Mouse (Mus musculus) limb, embryonic 11.5 days (tissue): ENCODE results near the gene Dtd1. TPM values are rescaled to one million over a fixed set of nuclear protein-coding genes. Genes with fewer than 3 reads are reported as not detected.
"Not testable (repeated sequence)": the region's sequence is repeated elsewhere in the genome, so short reads cannot be mapped to it uniquely, and the experiment has no call there.

Source experiments
- ATAC-seq: fragments of 200-750 bp; cut with Nextera tagmentation; 2 replicates; pipeline ENCODE4 v1.8.0; 2017; ENCODE audit warnings: low read depth; ENCODE audit not compliant: insufficient number of reproducible peaks, low FRiP score, low TSS enrichment
- DNase-seq: peaks from one replicate; pipeline ENCODE4 v3.0.0-alpha.2; 2015; ENCODE audit warnings: low spot score
- H3K27ac ChIP-seq: fragments of 300-500 bp; sonication (generic); replicated peaks from 2 replicates; pipeline ENCODE4 v1.5.1; 2014; ENCODE audit warnings: low read depth, mild to moderate bottlenecking, low read length
- H3K27me3 ChIP-seq: fragments of 300-500 bp; sonication (generic); 2 replicates; pipeline ENCODE4 v1.6.1; 2014; ENCODE audit warnings: mild to moderate bottlenecking, low read length, mixed read lengths; ENCODE audit not compliant: control insufficient read depth, insufficient read depth
- H3K36me3 ChIP-seq: fragments of 300-500 bp; sonication (generic); 2 replicates; pipeline ENCODE4 v1.6.1; 2014; ENCODE audit warnings: mild to moderate bottlenecking, low read length, moderate library complexity, mixed read lengths; ENCODE audit not compliant: control insufficient read depth, insufficient read depth
- H3K4me1 ChIP-seq: fragments of 300-500 bp; sonication (generic); 2 replicates; pipeline ENCODE4 v1.6.1; 2014; ENCODE audit warnings: low read length, mixed read lengths; ENCODE audit not compliant: control insufficient read depth, insufficient read depth
- H3K4me2 ChIP-seq: fragments of 300-500 bp; sonication (generic); 2 replicates; pipeline ENCODE4 v1.6.1; 2014; ENCODE audit warnings: low read depth, mild to moderate bottlenecking, moderate library complexity; ENCODE audit not compliant: severe bottlenecking
- H3K4me3 ChIP-seq: fragments of 300-500 bp; sonication (generic); 2 replicates; pipeline ENCODE4 v1.5.1; 2014; ENCODE audit warnings: low read depth, low read length
- H3K9ac ChIP-seq: fragments of 300-500 bp; sonication (generic); 2 replicates; pipeline ENCODE4 v1.6.1; 2014; ENCODE audit warnings: mild to moderate bottlenecking, low read length
- H3K9me3 ChIP-seq: fragments of 300-500 bp; sonication (generic); 2 replicates; pipeline ENCODE4 v1.6.1; 2016; ENCODE audit warnings: low read length; ENCODE audit not compliant: control insufficient read depth
- WGBS: fragments of 180-500 bp; shearing (Covaris S2); extraction: QIAGEN DNeasy Blood & Tissue Kit; methylation state at CpG from one replicate; pipeline ENCODE4 v1.1.7; 2014; 5-methylcytosine and 5-hydroxymethylcytosine counted together
- polyA plus RNA-seq: library from polyadenylated mRNA; unstranded; fragments of >200 nt; fragmentation: Nextera tagmentation; extraction: Ambion mirVana; gene quantifications from 2 replicates; pipeline ENCODE4 v1.2.1, GENCODE M21; 2014

The Dtd1 gene
- polyA plus RNA-seq = 32.3 and 40.7 TPM in 2 replicates

DNA sequence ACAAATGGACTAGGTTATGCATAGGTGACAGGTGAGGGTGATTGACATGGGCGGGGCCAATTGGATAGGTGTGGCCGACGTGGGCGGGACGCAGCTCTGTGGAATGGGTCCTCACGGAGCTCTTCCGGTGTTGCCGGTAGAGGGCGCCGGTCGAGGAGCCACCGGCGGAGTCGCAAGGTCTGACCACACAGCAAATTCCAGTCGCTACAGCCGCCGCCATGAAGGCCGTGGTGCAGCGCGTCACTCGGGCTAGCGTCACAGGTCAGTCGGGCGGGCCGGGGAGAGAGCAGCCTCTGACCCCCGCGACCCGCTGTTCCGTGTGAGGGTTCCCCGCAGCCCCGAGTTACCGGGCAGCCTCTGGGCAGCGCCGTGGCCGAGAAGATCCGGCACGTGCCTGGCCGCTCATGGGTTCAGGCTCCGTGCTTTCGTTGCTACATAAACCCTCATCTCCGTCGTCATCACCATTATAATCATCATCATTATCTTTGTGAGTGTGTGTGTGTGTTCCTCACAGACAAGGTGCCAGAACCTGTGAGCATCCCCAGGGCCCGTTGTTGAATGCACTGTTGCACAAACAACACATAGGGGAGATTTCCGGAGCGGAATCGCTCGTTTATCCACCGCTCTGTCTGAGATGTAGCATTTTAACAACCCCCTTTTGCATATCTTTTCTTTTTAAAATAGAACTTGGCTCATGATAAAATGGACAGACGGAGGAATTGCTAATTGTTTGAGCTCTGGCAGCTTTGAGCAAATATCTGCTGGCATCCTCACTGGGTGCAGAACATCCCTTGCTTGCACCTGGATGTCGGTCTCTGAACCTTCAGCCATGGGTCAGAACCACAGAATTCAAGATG lies at the start of gene Dtd1:
Gene Dtd1, plus strand, starts transcription at position 67 of the 857 bp plus-strand sequence.
- H3K4me3 ChIP-seq = peak within 1 kb of the TSS; percentile 58
- no peaks in the 10 kb centered on the region for H3K9me3 ChIP-seq
- H3K27me3 ChIP-seq = no peaks in the 10 kb centered on the region
- H3K4me1 ChIP-seq = no peaks in the 10 kb centered on the region
- H3K36me3 ChIP-seq = no peaks in the 10 kb centered on the region
- no peak within 1 kb of the TSS for H3K27ac ChIP-seq
- peak within 1 kb of the TSS; percentile 49 for H3K4me2 ChIP-seq
- DNase-seq (peak; percentile 91), ATAC-seq (peak; percentile 94)
- peak within 1 kb of the TSS; percentile 90 for H3K9ac ChIP-seq
- 2% methylated on average over 50 of the region's 50 CpGs for WGBS

DNA sequence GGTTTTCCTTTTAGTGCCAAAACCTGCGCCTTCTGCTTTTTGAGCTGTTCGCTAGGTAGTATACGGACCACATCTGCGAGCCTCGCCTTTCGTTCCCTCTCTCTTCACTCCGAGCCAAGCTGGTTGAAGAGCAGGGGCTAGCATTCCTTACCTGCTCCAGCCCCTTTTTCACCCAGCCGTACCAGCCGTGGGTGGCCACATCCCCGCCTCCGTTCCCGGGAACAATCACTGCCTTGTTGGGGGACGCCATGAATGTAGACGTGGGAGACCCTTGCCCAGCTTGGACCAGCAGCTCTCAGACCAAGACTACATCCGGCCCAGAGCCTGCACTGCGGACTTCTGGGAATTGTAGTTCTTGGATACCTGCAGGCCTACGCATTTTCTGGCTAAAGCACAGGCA lies 49.2 kb upstream of the Dtd1 start, which contains the start of gene Rbbp9:
Gene Rbbp9, minus strand, starts transcription at position 341 of the 400 bp plus-strand sequence.
- H3K4me1 ChIP-seq = no peaks in the 10 kb centered on the region
- peak within 1 kb of the TSS; percentile 76; the same call in 1 of the 2 replicates for H3K27ac ChIP-seq
- ATAC-seq (peak; percentile 93), DNase-seq (peak; percentile 86)
- peak within 1 kb of the TSS; percentile 53 for H3K4me2 ChIP-seq
- H3K9me3 ChIP-seq = no peaks in the 10 kb centered on the region
- no peaks in the 10 kb centered on the region; the same call in 1 of the 2 replicates for H3K36me3 ChIP-seq
- H3K4me3 ChIP-seq = peak within 1 kb of the TSS; percentile 62
- H3K27me3 ChIP-seq = no peaks in the 10 kb centered on the region
- H3K9ac ChIP-seq = peak within 1 kb of the TSS; percentile 81
- under 1% methylated on average over 17 of the region's 17 CpGs for WGBS

DNA sequence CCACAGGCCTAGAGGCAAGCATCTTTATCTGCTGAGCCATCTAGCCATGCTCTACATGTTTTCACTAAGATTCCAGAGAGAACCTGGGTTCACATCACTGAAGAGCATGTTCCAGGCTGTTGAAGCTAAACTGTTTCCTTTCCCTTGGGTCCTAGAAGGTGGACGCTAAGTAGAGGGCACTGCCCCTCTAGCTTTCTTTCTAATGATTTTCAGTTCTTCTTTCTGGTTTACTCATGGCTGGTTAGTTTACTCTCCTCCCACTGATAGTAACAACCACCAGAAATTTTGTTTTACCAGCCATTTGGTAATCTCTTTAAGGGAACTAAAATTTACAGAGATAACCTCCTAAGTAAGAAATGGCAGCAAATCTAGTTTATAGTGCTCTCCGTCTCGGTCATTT lies 45.8 kb upstream of the Dtd1 start:
- ATAC-seq (no peak), DNase-seq (no peak)
- H3K27me3 ChIP-seq = no peaks in the 10 kb centered on the region
- no peak overlapping the region for H3K4me2 ChIP-seq
- 93% methylated on average over 3 of the region's 3 CpGs for WGBS
- 0 out of 2 replicates have a peak, but pooled peaks cover 3% of the 10 kb centered on the region for H3K4me1 ChIP-seq
- no peaks in the 10 kb centered on the region for H3K36me3 ChIP-seq
- no peak overlapping the region for H3K27ac ChIP-seq
- no peaks in the 10 kb centered on the region for H3K9me3 ChIP-seq
- no peak overlapping the region for H3K4me3 ChIP-seq
- no peak overlapping the region for H3K9ac ChIP-seq

DNA sequence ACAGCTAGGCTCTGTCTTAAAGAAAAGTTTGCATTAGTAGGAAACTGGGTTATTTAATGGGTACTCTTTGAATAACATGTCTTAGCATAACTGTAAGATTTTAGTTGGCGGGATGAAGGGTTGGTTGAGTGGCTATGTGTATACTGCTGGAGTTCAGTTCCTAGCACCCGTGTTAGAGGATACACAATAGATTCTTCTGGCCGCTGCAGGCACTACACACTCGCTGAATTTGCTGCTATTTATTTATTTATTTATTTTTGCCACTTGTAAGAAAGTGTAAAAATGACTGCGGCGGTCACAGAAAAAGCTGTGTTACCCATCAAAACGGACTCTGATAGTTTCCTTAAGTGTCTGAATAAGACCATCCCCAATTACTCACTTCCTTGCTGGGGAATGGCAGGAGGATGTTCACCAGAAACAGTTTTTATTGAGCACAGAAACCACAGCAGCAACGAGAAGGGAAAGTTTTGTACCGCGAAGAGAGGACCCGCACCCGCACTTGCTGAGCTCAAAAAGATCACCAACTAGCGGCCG lies 44.3 kb upstream of the Dtd1 start:
- no peaks in the 10 kb centered on the region for H3K9me3 ChIP-seq
- WGBS = 4% methylated on average over 14 of the region's 14 CpGs
- H3K4me1 ChIP-seq = 0 out of 2 replicates have a peak, but pooled peaks cover 3% of the 10 kb centered on the region
- no peak for DNase-seq
- peak overlapping the region; percentile 59 for H3K4me2 ChIP-seq
- ATAC-seq = no peak
- peak overlapping the region; percentile 79 for H3K4me3 ChIP-seq
- H3K36me3 ChIP-seq = peaks cover 2% of the 10 kb centered on the region; the same call in 1 of the 2 replicates
- H3K27me3 ChIP-seq = no peaks in the 10 kb centered on the region
- H3K27ac ChIP-seq = peak overlapping the region; percentile 77
- peak overlapping the region; percentile 84 for H3K9ac ChIP-seq

DNA sequence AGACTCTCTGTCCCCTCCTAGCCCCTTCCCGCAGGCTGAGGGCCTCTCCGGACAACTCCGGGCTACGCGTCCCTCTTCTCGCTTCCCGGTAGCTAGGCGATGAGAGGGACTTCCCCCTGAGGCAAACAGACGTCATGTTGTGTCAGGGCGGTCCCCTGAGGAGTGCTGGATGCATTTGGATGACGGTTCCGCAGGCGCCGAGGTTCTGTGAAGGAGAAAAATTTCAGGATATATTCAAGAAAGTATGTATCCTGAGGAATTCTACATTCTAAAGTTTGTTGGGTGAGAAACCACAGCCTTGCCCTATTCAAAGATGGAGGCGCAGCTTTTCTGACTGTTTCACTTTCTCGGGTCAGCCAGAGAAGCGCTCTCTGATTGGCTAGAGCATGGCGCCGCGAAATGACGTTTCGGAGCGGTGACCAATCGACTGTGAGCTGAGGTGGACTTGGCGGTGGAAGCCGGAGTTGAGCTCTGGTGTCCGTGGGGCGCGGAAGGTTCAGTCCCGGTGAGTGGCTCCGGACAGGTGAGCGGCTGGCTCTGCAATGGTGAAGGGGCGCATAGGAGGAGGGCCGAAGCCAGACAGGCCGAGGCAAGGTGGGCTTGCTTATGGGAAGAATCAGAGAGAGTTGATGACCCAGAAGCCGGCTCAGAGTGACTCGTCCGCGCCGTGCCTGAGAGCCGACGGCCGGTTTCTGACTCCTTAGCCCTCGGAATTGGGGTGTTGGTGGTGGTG lies 43.7 kb upstream of the Dtd1 start, which contains the start of gene Sec23b:
Gene Sec23b, plus strand, starts transcription at position 410 of the 733 bp plus-strand sequence.
- WGBS = under 1% methylated on average over 44 of the region's 44 CpGs
- H3K9ac ChIP-seq = peak within 1 kb of the TSS; percentile 84
- no peaks in the 10 kb centered on the region for H3K27me3 ChIP-seq
- peaks cover 2% of the 10 kb centered on the region; the same call in 1 of the 2 replicates for H3K36me3 ChIP-seq
- H3K27ac ChIP-seq = peak within 1 kb of the TSS; percentile 77
- H3K9me3 ChIP-seq = no peaks in the 10 kb centered on the region
- DNase-seq = peak; percentile 97
- H3K4me3 ChIP-seq = peak within 1 kb of the TSS; percentile 79
- peak; percentile 96 for ATAC-seq
- peak within 1 kb of the TSS; percentile 59 for H3K4me2 ChIP-seq
- H3K4me1 ChIP-seq = 0 out of 2 replicates have a peak, but pooled peaks cover 3% of the 10 kb centered on the region

DNA sequence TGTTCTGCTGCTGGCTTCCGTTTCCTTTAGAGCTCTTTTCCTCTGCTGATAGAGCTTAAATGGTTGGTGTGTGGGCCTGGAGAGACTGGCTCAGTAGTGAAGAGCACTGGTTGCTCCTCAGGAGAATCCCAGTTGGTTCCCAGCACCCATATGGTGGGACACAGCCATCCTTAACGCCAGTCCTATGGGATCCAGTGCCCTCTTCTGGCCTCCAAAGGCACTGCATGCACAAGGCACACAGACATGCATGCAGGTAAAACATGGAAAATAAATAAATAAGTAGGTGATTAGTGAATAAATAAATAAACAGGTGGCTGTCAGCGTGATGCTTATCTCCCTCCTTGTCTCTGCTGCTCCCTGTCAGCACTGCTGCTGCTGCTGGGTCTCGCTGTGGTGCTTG lies 11.0 kb upstream of the Dtd1 start:
- DNase-seq = no peak
- no peaks in the 10 kb centered on the region for H3K9me3 ChIP-seq
- WGBS = 80% methylated on average over 4 of the region's 4 CpGs
- no peak for ATAC-seq
- no peak overlapping the region for H3K9ac ChIP-seq
- no peak overlapping the region for H3K4me3 ChIP-seq
- H3K4me2 ChIP-seq = no peak overlapping the region
- no peak overlapping the region for H3K27ac ChIP-seq
- H3K27me3 ChIP-seq = no peaks in the 10 kb centered on the region
- no peaks in the 10 kb centered on the region for H3K4me1 ChIP-seq
- H3K36me3 ChIP-seq = peaks cover 20% of the 10 kb centered on the region; the same call in 1 of the 2 replicates

DNA sequence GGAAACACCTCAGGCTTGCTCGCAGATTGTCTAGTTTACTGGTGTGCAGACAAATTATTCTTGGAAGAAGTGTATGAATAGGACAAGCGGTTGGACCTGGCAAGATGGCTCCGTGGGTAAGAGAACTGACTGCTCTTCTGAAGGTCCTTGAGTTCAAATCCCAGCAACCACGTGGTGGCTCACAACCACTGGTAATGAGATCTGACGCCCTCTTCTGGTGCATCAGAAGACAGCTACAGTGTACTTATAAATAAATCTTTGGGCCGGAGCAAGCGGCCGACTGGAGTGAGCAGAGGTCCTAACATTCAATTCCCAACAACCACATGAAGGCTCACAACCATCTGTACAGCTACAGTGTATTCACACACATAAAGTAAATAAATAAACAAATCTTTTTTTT lies 6.7 kb upstream of the Dtd1 start:
- H3K9ac ChIP-seq, H3K27me3 ChIP-seq, H3K4me3 ChIP-seq, ATAC-seq, H3K27ac ChIP-seq, DNase-seq, H3K9me3 ChIP-seq, H3K36me3 ChIP-seq, H3K4me1 ChIP-seq, H3K4me2 ChIP-seq: not testable (repeated sequence)
- WGBS = 69% methylated on average over 8 of the region's 8 CpGs
